Mouse (Mus musculus): ENCODE data around the gene Drap1.

GRCm38 (mm10) chr19:5414534-5414957 is 10.2 kb downstream of the Drap1 start:
- no peak for TF ChIP-seq CTCF (IDR thresholded peaks at IDR 0.05; ENCODE audit: low read depth)
- TF ChIP-seq EP300 (IDR thresholded peaks at IDR 0.05; ENCODE audit: low read depth): peak; percentile 75
